Mouse (Mus musculus) midbrain, embryonic 16.5 days (tissue): Measurements from ENCODE around the gene Gng10. TPM values are rescaled to one million over a fixed set of nuclear protein-coding genes. Genes with fewer than 3 reads are reported as not detected.

Experiments
- ATAC-seq: fragments of 200-750 bp; cut with Nextera tagmentation; 2 replicates; pipeline ENCODE4 v1.8.0; 2017; ENCODE audit warnings: moderate TSS enrichment
- H3K27ac ChIP-seq: fragments of 300-500 bp; sonication (generic); 2 replicates; pipeline ENCODE4 v1.5.1; 2014; ENCODE audit warnings: mild to moderate bottlenecking, low read length, mixed read lengths
- H3K27me3 ChIP-seq: fragments of 300-500 bp; sonication (generic); 2 replicates; pipeline ENCODE4 v1.6.1; 2014; ENCODE audit warnings: low read depth, low read length, mixed read lengths; ENCODE audit not compliant: control insufficient read depth, insufficient read depth
- H3K36me3 ChIP-seq: fragments of 300-500 bp; sonication (generic); 2 replicates; pipeline ENCODE4 v1.6.1; 2014; ENCODE audit warnings: mild to moderate bottlenecking, low read length, moderate library complexity, mixed read lengths; ENCODE audit not compliant: control insufficient read depth, insufficient read depth
- H3K4me1 ChIP-seq: fragments of 300-500 bp; sonication (generic); 2 replicates; pipeline ENCODE4 v1.6.1; 2014; ENCODE audit warnings: mild to moderate bottlenecking, low read length, mixed read lengths; ENCODE audit not compliant: control insufficient read depth, insufficient read depth
- H3K4me2 ChIP-seq: fragments of 300-500 bp; sonication (generic); 2 replicates; pipeline ENCODE4 v1.6.1; 2014; ENCODE audit warnings: mild to moderate bottlenecking, low read length, mixed read lengths
- H3K4me3 ChIP-seq: fragments of 300-500 bp; sonication (generic); 2 replicates; pipeline ENCODE4 v1.5.1; 2014; ENCODE audit warnings: low read depth, mild to moderate bottlenecking, low read length, moderate library complexity, mixed read lengths
- H3K9ac ChIP-seq: fragments of 300-500 bp; sonication (generic); 2 replicates; pipeline ENCODE4 v1.6.1; 2014; ENCODE audit warnings: low read depth, low read length, mixed read lengths
- H3K9me3 ChIP-seq: fragments of 300-500 bp; sonication (generic); replicated peaks from 2 replicates; pipeline ENCODE4 v1.6.1; 2014; ENCODE audit warnings: mild to moderate bottlenecking, low read length, mixed read lengths; ENCODE audit not compliant: control insufficient read depth, poor library complexity, severe bottlenecking
- WGBS: fragments of 180-500 bp; shearing (Covaris S2); extraction: QIAGEN DNeasy Blood & Tissue Kit; methylation state at CpG from one replicate; pipeline ENCODE4 v1.1.7; 2014; 5-methylcytosine and 5-hydroxymethylcytosine counted together
- polyA plus RNA-seq: library from polyadenylated mRNA; unstranded; fragments of >200 nt; fragmentation: Nextera tagmentation; extraction: Ambion mirVana; gene quantifications from 2 replicates; pipeline ENCODE4 v1.2.1, GENCODE M21; 2015

The Gng10 gene
- polyA plus RNA-seq, 1 experiment from 2014 or later = 224 TPM

DNA sequence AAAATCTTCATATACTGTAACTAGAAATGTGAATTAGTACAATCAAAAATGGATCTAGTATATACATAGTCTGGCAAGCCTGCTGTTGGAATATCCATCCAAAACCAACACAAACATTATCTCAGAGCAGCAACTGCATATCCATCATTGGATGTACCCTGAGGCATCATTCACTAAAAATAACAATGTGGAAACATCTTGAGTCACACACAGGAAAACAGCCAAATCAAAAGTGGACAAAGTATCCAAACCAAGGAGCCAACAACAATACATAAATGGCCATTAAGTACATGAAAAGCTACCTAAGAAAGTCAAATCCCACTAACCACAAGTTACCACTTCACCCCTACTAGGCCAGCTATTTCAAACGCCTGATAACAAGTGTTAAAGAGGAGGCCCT lies 54.5 kb downstream of the Gng10 start:
- Histone ChIP-seq H3K9ac (no peak overlapping the region), H3K27me3 (no peaks in the 10 kb centered on the region), H3K4me2 (no peak overlapping the region), H3K27ac (no peak overlapping the region), H3K36me3 (no peaks in the 10 kb centered on the region), H3K4me1 (no peaks in the 10 kb centered on the region), H3K4me3 (no peak overlapping the region), H3K9me3 (no peaks in the 10 kb centered on the region)
- WGBS = 52% methylated on average over 1 of the region's 1 CpGs
- ATAC-seq = no peak

Other genes starting within 250 kb of the Gng10 start
- not detected in 2 replicates for gene Olfr267, start 247.4 kb upstream of the Gng10 start, polyA plus RNA-seq
- gene Ecpas, start 122.3 kb upstream of the Gng10 start, polyA plus RNA-seq = 33.2 and 38.6 TPM in 2 replicates
- gene Zkscan16, start 91.5 kb upstream of the Gng10 start, polyA plus RNA-seq = 3.0 and 3.3 TPM in 2 replicates
- 3.7 and 3.9 TPM in 2 replicates for gene Ptgr1, start 48.0 kb upstream of the Gng10 start, polyA plus RNA-seq
- 5.2 and 5.5 TPM in 2 replicates for gene Dnajc25, start 40.0 kb upstream of the Gng10 start, polyA plus RNA-seq
- gene Gm20503, start 31.9 kb upstream of the Gng10 start, polyA plus RNA-seq = 6.4 and 7.6 TPM in 2 replicates
- 0.04 TPM in 1 of 2 replicates, not detected in the other for gene AI481877, start 103.9 kb downstream of the Gng10 start, polyA plus RNA-seq
- gene Ugcg, start 154.2 kb downstream of the Gng10 start, polyA plus RNA-seq = 18.1 and 22.2 TPM in 2 replicates